Mouse (Mus musculus) ES-Bruce4 (cell line): ENCODE data around the gene Foxo4.

Experiments used
- CTCF ChIP-seq: IDR thresholded peaks from one replicate; pipeline ENCODE4 v1.8.1; 2011; ENCODE audit warnings: low read depth, low read length
- EP300 ChIP-seq: IDR thresholded peaks from 2 replicates; pipeline ENCODE4 v1.6.1; 2011; ENCODE audit warnings: low read depth, low read length; ENCODE audit not compliant: insufficient read depth
- POLR2A ChIP-seq: IDR thresholded peaks from one replicate; pipeline ENCODE4 v1.8.1; 2011; ENCODE audit warnings: low read length; ENCODE audit not compliant: insufficient read depth

DNA sequence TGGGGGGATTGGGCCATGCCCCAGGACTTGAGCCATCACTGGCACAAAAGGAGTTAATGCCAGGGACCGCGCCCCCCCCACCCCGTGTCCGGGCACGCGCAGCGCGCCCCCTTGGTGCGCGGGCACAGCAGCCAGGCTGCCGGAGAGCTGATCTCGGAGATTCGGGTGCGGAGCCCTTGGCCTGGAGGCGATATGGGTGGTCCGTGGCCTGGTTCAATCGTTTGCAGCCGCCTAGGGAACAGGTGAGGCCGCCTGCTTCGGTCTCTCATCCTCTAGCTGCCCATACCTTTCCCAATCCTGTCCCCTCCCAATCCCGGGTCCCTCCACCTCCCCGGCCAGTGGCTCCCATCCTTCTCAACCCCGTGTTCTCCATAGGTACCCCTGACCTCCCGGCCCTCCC lies 44.7 kb downstream of the Foxo4 start, which contains the start of gene Nlgn3:
- TF ChIP-seq POLR2A (no peak), CTCF (no peak), EP300 (no peak)
